Mouse (Mus musculus): ENCODE results near the gene Cfap100.

DNA sequence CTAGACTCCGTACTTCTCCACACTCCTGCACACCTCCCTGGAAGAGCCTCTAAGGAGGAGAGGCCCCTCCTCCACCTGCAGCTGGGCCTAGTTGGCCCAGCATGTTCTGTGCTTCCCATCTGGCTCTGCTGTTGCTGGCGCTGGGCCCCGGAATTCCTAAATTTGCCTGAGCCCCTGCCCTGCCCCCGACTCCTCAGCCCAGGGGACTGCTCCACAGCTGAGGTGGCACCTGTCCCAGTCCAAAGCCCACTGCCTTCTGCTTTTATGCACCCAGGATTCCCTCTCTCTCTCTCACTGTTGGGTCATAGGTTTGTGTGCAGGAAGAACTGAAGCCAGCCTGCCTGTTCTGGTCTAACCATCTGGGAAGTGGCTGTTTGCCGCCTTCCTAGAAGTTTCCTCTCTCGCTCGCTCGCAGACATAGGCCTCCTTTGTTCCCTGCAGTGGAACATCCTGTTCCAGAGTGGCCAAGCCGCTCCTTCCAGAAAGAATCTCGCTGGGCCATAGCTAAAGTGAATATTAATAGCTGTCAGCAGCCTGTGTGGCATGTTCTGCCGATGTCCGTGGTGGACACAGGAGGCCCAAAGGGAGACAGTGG, 42.4 kb upstream of the Cfap100 start:
- TF ChIP-seq RAD21 (IDR thresholded peaks at IDR 0.05; ENCODE audit: low read depth, low read length) (no peak), ZKSCAN1 (IDR thresholded peaks at IDR 0.05; ENCODE audit: borderline replicate concordance, low read depth, low read length) (no peak), BHLHE40 (IDR thresholded peaks at IDR 0.05; ENCODE audit: low read depth, low read length) (no peak), CTCF (conservative IDR thresholded peaks at IDR 0.05 in 1 of 2, IDR thresholded peaks at IDR 0.05 in 1 of 2; ENCODE audit: low read depth in 2 of 2, low read length in 2 of 2) (no peak), IRF4 (IDR thresholded peaks at IDR 0.05; ENCODE audit: low read depth, low read length) (no peak), HCFC1 (IDR thresholded peaks at IDR 0.05; ENCODE audit: low read depth, low read length) (no peak), USF1 (IDR thresholded peaks at IDR 0.05; ENCODE audit: low read depth, low read length) (no peak), UBTF (IDR thresholded peaks at IDR 0.05; ENCODE audit: low read depth, low read length) (no peak), POLR2A (IDR thresholded peaks at IDR 0.05; ENCODE audit: low read depth, low read length) (no peak), NRF1 (IDR thresholded peaks at IDR 0.05; ENCODE audit: low read depth, low read length) (no peak), EP300 (IDR thresholded peaks at IDR 0.05; ENCODE audit: low read length) (no peak), NELFE (IDR thresholded peaks at IDR 0.05; ENCODE audit: low read depth, low read length) (no peak), POLR2AphosphoS2 (IDR thresholded peaks at IDR 0.05; ENCODE audit: low read depth, low read length) (no peak), SIN3A (IDR thresholded peaks at IDR 0.05; ENCODE audit: low read length) (no peak)

Measured in CH12.LX (cell line).